Mouse (Mus musculus) CD4-positive naive resting alpha-beta T cell, adult 57 days (primary cell): Measurements from ENCODE around the gene Akr1c13. TPM values are rescaled to one million over a fixed set of nuclear protein-coding genes. Genes with fewer than 3 reads are reported as not detected.

Experiments used
- total RNA-seq: library from RNA; stranded (reverse); gene quantifications from one replicate; pipeline ENCODE4 v1.2.4, GENCODE M21; 2023

Gene Akr1c13
- total RNA-seq, result 10.9 TPM

GRCm38 (mm10) chr13:4190904-4191303 lies at the start of gene Akr1c13:
Gene Akr1c13 (plus strand): TSS chr13:4191150.

GRCm38 (mm10) chr13:4150518-4150917 lies 40.4 kb upstream of the Akr1c13 start, which contains the start of gene Akr1c18:
Gene Akr1c18 (minus strand): TSS chr13:4150654.

GRCm38 (mm10) chr13:4228441-4228840 lies 37.5 kb downstream of the Akr1c13 start, which contains the start of gene Akr1c19:
Gene Akr1c19 (plus strand): TSS chr13:4228700.

Other genes with a start within 250 kb of the Akr1c13 start
- gene Ucn3, start 245.8 kb upstream of the Akr1c13 start, total RNA-seq, result not detected
- gene Akr1c14, start 142.1 kb upstream of the Akr1c13 start, total RNA-seq, result not detected
- gene Akr1c18, start 40.5 kb upstream of the Akr1c13 start, total RNA-seq, result 0.53 TPM
- not detected for gene Akr1c19, start 37.5 kb downstream of the Akr1c13 start, total RNA-seq
- 1.7 TPM for gene Akr1c12, start 88.3 kb downstream of the Akr1c13 start, total RNA-seq
- gene Akr1c6, start 243.2 kb downstream of the Akr1c13 start, total RNA-seq, result not detected